Mouse (Mus musculus) forebrain, embryonic 13.5 days (tissue): ENCODE results near the gene Nek10. TPM values are rescaled to one million over a fixed set of nuclear protein-coding genes. Genes with fewer than 3 reads are reported as not detected.
"Not testable (repeated sequence)": the region's sequence is repeated elsewhere in the genome, so short reads cannot be mapped to it uniquely, and the experiment has no call there.

Experiments
- ATAC-seq: fragments of 200-750 bp; cut with Nextera tagmentation; 2 replicates; pipeline ENCODE4 v1.8.0; 2017
- H3K27ac ChIP-seq: fragments of 300-500 bp; sonication (generic); 2 replicates; pipeline ENCODE4 v1.5.1; 2015; ENCODE audit warnings: inconsistent platforms, mild to moderate bottlenecking, moderate library complexity
- H3K27me3 ChIP-seq: fragments of 300-500 bp; sonication (generic); 2 replicates; pipeline ENCODE4 v1.6.1; 2015; ENCODE audit warnings: mild to moderate bottlenecking, inconsistent platforms
- H3K36me3 ChIP-seq: fragments of 300-500 bp; sonication (generic); 2 replicates; pipeline ENCODE4 v1.6.1; 2015; ENCODE audit warnings: mild to moderate bottlenecking, inconsistent platforms; ENCODE audit not compliant: poor library complexity, severe bottlenecking
- H3K4me1 ChIP-seq: fragments of 300-500 bp; sonication (generic); 2 replicates; pipeline ENCODE4 v1.6.1; 2015; ENCODE audit warnings: inconsistent platforms
- H3K4me2 ChIP-seq: fragments of 300-500 bp; sonication (generic); 2 replicates; pipeline ENCODE4 v1.6.1; 2015; ENCODE audit warnings: inconsistent platforms, mild to moderate bottlenecking, moderate library complexity
- H3K4me3 ChIP-seq: fragments of 300-500 bp; sonication (generic); 2 replicates; pipeline ENCODE4 v1.5.1; 2015; ENCODE audit warnings: mild to moderate bottlenecking, inconsistent platforms
- H3K9ac ChIP-seq: fragments of 300-500 bp; sonication (generic); 2 replicates; pipeline ENCODE4 v1.6.1; 2015; ENCODE audit warnings: mild to moderate bottlenecking, inconsistent platforms
- H3K9me3 ChIP-seq: fragments of 300-500 bp; sonication (generic); replicated peaks from 2 replicates; pipeline ENCODE4 v1.6.1; 2016; ENCODE audit warnings: inconsistent platforms
- WGBS: fragments of 180-500 bp; shearing (Covaris S2); methylation state at CpG from one replicate; pipeline ENCODE4 v1.1.7; 2015; 5-methylcytosine and 5-hydroxymethylcytosine counted together
- polyA plus RNA-seq: library from polyadenylated mRNA; unstranded; fragments of >200 nt; fragmentation: Nextera tagmentation; extraction: Ambion mirVana; gene quantifications from 2 replicates; pipeline ENCODE4 v1.2.1, GENCODE M21; 2015

Gene Nek10
- polyA plus RNA-seq, 1 experiment from 2014 or later: 0.08 TPM

- ATAC-seq, H3K36me3 ChIP-seq, H3K4me1 ChIP-seq, H3K9ac ChIP-seq, H3K9me3 ChIP-seq, H3K4me3 ChIP-seq, H3K27me3 ChIP-seq, H3K27ac ChIP-seq, H3K4me2 ChIP-seq: not testable (repeated sequence)
- WGBS: 60% methylated on average over 8 of the region's 8 CpGs
Measured at GRCm38 (mm10) chr14:15034638-15035037, 231.4 kb downstream of the Nek10 start.

- 82% methylated on average over 4 of the region's 4 CpGs for WGBS
- Histone ChIP-seq H3K4me2 (no peak overlapping the region), H3K27ac (no peak overlapping the region), H3K4me1 (no peaks in the 10 kb centered on the region), H3K9ac (no peak overlapping the region), H3K36me3 (no peaks in the 10 kb centered on the region), H3K27me3 (no peaks in the 10 kb centered on the region), H3K4me3 (no peak overlapping the region), H3K9me3 (no peaks in the 10 kb centered on the region)
- ATAC-seq: no peak
Measured at GRCm38 (mm10) chr14:15048186-15048585, 245.0 kb downstream of the Nek10 start.

GRCm38 (mm10) chr14:15061496-15061895 lies 258.3 kb downstream of the Nek10 start:
- no peak overlapping the region for H3K9ac ChIP-seq
- peaks cover 12% of the 10 kb centered on the region; the same call in 1 of the 2 replicates for H3K4me1 ChIP-seq
- no peak overlapping the region for H3K27ac ChIP-seq
- H3K4me3 ChIP-seq: no peak overlapping the region
- no peak for ATAC-seq
- no peaks in the 10 kb centered on the region for H3K27me3 ChIP-seq
- H3K36me3 ChIP-seq: no peaks in the 10 kb centered on the region
- no peak overlapping the region for H3K4me2 ChIP-seq
- 74% methylated on average over 2 of the region's 2 CpGs for WGBS
- H3K9me3 ChIP-seq: no peaks in the 10 kb centered on the region

Other genes with a start within 250 kb of the Nek10 start
- gene Slc4a7, start 101.1 kb upstream of the Nek10 start, polyA plus RNA-seq: 40.3 and 45.1 TPM in 2 replicates